Mouse (Mus musculus): Measurements from ENCODE around the gene Chn1. TPM values are rescaled to one million over a fixed set of nuclear protein-coding genes. Genes with fewer than 3 reads are reported as not detected.
A peak's percentile ranks its signal among the peaks of the same experiment; 100 is the strongest.

Gene Chn1
- polyA plus RNA-seq, 1 experiment from 2014 or later = 26.1 TPM

DNA sequence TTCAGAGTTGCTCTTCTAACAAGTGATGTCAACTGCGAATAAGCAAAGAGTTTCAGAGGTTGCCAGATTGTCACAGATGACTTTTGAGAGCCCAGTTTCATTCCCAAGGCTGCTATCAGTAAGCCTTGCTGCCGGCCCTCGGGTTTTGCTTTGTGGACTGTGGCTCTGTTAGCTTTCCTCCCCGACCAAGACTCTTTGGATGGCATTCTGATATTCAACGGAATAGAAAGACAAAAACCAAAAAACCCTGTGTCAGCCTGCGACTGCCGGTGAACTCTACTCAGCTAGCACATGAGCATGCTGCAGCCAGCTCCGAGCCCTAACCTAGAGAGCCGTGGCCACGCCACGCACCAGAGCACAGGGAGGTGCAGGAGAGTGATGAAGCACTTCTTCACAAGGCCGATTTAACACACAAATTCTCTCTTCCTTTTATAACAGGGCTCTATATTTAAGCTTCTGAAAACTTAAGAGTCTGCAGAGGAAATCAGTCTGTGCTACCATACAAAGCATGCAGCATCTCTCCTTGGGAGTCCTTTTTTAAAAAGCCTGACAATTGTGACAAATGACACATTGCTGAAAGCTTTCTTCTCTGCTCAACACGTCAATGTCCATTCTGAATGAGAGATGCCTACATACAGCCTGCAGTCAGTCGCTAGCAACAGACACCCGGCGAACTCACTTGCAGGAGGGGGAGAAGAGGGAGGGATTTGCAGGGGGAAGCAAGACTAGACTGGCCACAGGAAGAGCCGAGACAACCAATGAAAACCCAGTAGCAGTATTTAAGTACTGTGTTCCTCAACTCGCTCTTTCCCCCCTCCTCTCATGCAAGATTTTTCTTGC, 115.2 kb downstream of the Chn1 start:
- H3K36me3 ChIP-seq = no peaks in the 10 kb centered on the region
- no peak overlapping the region; the same call in 1 of the 2 replicates for H3K9ac ChIP-seq
- peak overlapping the region; percentile 20 for H3K4me3 ChIP-seq
- H3K9me3 ChIP-seq = no peaks in the 10 kb centered on the region
- H3K4me1 ChIP-seq = peaks cover 18% of the 10 kb centered on the region
- H3K4me2 ChIP-seq (replicated peaks) = peak overlapping the region; percentile 54
- WGBS = 53% methylated on average over 18 of the region's 18 CpGs
- H3K27me3 ChIP-seq = no peaks in the 10 kb centered on the region
- peak overlapping the region; percentile 28; the same call in 1 of the 2 replicates for H3K27ac ChIP-seq
- peak; percentile 92 for ATAC-seq (ENCODE audit: low FRiP score, low read depth)

DNA sequence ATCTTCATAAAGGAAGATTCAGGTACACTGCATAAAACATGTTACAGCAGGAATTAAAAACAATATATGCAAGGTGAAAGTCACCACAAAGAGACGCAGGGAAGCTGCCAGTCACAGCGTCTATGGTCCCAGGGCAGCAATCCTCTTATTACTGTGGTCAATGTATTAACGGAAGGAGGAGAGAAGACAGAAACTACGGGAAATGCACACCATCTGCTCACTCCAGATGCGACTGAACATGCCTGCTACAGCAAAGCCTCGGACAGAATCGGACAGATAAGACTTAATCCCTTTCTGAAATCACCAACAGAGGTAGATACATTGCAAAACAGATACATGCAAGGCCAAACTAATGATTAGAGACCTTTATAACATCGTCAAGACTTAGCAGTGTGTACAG, 116.1 kb downstream of the Chn1 start:
- Histone ChIP-seq H3K4me3 (no peak overlapping the region), H3K9ac (no peak overlapping the region), H3K27me3 (no peaks in the 10 kb centered on the region), H3K4me2 (replicated peaks) (no peak overlapping the region), H3K27ac (no peak overlapping the region), H3K9me3 (no peaks in the 10 kb centered on the region), H3K36me3 (no peaks in the 10 kb centered on the region), H3K4me1 (peaks cover 18% of the 10 kb centered on the region)
- ATAC-seq (ENCODE audit: low FRiP score, low read depth) = no peak
- WGBS = 76% methylated on average over 8 of the region's 8 CpGs

DNA sequence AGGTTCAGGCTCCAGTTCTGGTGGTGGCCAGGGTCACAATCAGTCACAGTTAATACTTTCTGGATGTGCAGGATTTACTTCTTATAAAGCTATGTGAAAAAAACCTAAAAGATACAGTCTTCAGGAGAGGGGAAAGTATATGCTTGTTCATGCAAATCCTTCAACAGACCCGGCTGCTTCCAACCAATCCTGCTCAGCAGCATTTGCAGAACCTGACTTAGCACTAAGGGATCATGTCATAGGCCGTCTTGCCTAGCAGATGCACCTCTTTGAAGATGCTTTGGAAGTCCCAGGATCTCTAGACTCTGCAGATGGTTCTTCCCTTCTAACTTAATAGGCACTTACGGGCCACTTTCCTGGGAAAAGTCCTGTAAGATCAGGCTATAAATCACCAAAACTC, 117.2 kb downstream of the Chn1 start:
- ATAC-seq (ENCODE audit: low FRiP score, low read depth) = no peak
- no peak overlapping the region for H3K9ac ChIP-seq
- H3K4me1 ChIP-seq = peaks cover 18% of the 10 kb centered on the region
- 71% methylated on average over 3 of the region's 3 CpGs for WGBS
- no peaks in the 10 kb centered on the region for H3K9me3 ChIP-seq
- H3K27ac ChIP-seq = no peak overlapping the region
- H3K27me3 ChIP-seq = no peaks in the 10 kb centered on the region
- H3K4me3 ChIP-seq = no peak overlapping the region
- H3K36me3 ChIP-seq = no peaks in the 10 kb centered on the region
- H3K4me2 ChIP-seq (replicated peaks) = no peak overlapping the region

DNA sequence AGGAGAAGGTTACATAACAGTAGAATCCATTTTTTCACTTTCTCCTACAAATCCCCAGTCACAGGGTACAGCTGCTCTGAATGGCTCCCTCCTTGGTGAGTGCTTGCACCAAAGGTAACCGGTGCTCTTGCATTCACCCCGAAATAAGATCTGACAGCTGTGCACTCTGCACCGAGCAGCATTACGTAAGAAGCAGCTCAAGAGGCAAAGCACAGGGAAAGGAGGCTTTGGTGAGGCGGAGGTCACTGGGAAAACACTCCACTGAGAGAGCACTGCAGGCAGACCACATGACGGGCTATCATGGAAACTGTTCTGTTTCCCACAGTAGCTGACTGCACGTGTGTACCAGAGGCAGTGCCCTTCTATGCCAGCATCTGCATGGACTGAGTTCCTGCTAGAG, 118.0 kb downstream of the Chn1 start:
- WGBS = 51% methylated on average over 7 of the region's 7 CpGs
- Histone ChIP-seq H3K4me1 (peaks cover 18% of the 10 kb centered on the region), H3K36me3 (no peaks in the 10 kb centered on the region), H3K4me2 (replicated peaks) (no peak overlapping the region), H3K9me3 (no peaks in the 10 kb centered on the region), H3K27me3 (no peaks in the 10 kb centered on the region), H3K9ac (no peak overlapping the region), H3K4me3 (no peak overlapping the region), H3K27ac (no peak overlapping the region; the same call in 1 of the 2 replicates)
- peak; percentile 66 for ATAC-seq (ENCODE audit: low FRiP score, low read depth)

DNA sequence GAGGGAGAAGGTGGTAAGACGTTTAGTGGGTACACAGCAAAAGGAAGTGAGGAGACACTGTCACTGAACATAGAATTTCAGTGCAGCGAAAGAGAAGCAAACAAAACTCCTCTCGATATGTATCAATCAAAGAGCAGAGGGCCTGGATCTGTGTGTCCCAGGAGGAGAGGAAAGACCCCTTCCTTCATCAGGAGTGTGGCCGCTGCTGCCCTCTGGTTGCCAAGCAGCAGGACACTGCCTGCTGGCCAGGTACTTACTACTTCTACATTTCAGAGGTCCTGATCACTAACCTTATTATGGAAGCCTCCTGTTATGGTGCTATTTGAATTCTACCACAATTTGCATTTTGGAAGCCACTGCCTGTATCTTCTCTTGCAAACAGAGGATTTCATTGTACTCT, 119.5 kb downstream of the Chn1 start:
- Histone ChIP-seq H3K36me3 (peaks cover 4% of the 10 kb centered on the region; the same call in 1 of the 2 replicates), H3K4me2 (replicated peaks) (no peak overlapping the region), H3K27ac (no peak overlapping the region), H3K4me1 (peaks cover 13% of the 10 kb centered on the region), H3K9me3 (no peaks in the 10 kb centered on the region), H3K9ac (no peak overlapping the region), H3K27me3 (no peaks in the 10 kb centered on the region), H3K4me3 (no peak overlapping the region)
- no peak for ATAC-seq (ENCODE audit: low FRiP score, low read depth)
- 77% methylated on average over 4 of the region's 4 CpGs for WGBS

DNA sequence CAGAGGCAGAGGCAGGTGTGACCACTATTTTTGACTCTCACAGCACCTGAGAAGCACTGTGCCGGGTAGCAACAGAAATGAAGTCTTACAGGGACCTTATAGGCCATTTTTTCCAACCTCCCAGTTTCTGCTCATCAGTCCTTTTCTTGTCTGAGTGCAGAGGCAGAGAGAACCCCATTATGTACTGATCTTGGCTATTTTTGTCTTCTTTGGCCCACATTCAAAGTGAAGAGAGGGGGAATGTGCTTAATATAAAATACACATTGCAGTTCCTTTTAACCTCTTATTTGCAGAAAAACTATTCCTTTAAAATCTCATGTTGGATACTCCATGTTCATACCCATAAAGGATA, 120.3 kb downstream of the Chn1 start:
- Histone ChIP-seq H3K4me2 (replicated peaks) (no peak overlapping the region), H3K27ac (no peak overlapping the region), H3K9me3 (no peaks in the 10 kb centered on the region), H3K4me1 (peaks cover 5% of the 10 kb centered on the region; the same call in 1 of the 2 replicates), H3K9ac (no peak overlapping the region), H3K4me3 (no peak overlapping the region), H3K36me3 (peaks cover 4% of the 10 kb centered on the region; the same call in 1 of the 2 replicates), H3K27me3 (no peaks in the 10 kb centered on the region)
- WGBS = 60% methylated on average over 1 of the region's 1 CpGs
- no peak for ATAC-seq (ENCODE audit: low FRiP score, low read depth)

DNA sequence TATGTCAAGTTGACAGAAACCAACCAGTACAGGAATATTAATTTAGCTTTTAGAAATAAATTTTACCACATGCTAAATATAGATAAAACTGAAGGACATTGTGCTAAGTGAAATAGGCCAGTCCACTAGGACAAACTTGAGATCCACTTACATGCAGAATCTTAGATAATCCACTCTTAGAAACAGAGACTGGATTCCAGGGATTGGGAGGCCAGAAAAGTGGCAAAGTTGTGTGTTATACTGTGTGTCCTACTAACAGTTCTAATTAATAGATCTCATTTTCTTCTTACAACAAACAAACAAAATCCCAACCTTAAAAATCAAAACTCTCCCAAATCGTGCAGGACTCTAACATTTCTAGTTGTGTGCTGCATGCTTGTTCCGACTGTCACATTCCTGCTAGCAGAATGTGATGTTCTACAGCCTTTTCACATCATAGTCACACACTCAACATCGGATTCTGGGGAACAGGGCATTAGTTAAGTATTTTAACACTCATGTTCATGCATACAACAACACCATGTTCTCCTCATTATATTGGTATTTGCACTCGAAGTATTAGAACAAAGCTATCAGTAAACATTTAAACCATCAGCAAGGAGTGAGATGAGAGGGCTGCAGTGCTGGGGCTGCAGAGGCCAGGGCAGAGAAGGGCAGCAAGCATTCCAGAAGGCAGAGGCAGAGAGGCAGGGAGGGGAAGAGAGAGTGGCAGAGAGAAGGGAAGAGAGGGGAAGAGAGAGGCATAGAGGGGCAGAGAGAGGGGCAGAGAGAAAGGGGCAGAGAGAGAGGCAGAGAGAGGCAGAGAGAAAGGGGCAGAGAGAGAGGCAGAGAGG, 120.9 kb downstream of the Chn1 start:
- H3K4me3 ChIP-seq = no peak overlapping the region
- peaks cover 4% of the 10 kb centered on the region; the same call in 1 of the 2 replicates for H3K36me3 ChIP-seq
- 81% methylated on average over 4 of the region's 4 CpGs for WGBS
- H3K4me1 ChIP-seq = peaks cover 3% of the 10 kb centered on the region; the same call in 1 of the 2 replicates
- no peaks in the 10 kb centered on the region for H3K9me3 ChIP-seq
- no peak overlapping the region for H3K4me2 ChIP-seq (replicated peaks)
- no peak overlapping the region for H3K9ac ChIP-seq
- no peak for ATAC-seq (ENCODE audit: low FRiP score, low read depth)
- no peak overlapping the region for H3K27ac ChIP-seq
- no peaks in the 10 kb centered on the region for H3K27me3 ChIP-seq

DNA sequence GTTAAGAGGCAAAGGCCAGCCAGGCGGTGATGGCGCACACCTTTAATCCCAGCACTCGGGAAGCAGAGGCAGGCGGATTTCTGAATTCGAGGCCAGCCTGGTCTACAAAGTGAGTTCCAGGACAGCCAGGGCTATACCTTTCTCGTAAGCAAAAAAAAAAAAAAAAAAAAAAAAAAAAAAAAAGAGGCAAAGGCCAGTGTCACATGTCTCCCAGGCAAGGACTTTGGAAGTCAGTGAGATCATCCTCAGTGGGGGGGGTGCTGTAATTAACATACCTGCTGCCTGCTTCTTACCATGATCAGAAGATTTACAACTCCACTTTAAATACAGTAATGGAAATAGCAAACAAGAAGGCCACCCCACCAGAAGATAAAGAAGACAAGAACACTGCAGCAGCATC, 137.5 kb downstream of the Chn1 start:
- no peaks in the 10 kb centered on the region for H3K9me3 ChIP-seq
- H3K4me2 ChIP-seq (replicated peaks) = no peak overlapping the region
- no peak overlapping the region for H3K4me3 ChIP-seq
- no peaks in the 10 kb centered on the region for H3K36me3 ChIP-seq
- no peaks in the 10 kb centered on the region for H3K4me1 ChIP-seq
- ATAC-seq (ENCODE audit: low FRiP score, low read depth) = no peak
- H3K9ac ChIP-seq = no peak overlapping the region
- no peaks in the 10 kb centered on the region for H3K27me3 ChIP-seq
- 92% methylated on average over 6 of the region's 6 CpGs for WGBS
- H3K27ac ChIP-seq = no peak overlapping the region

DNA sequence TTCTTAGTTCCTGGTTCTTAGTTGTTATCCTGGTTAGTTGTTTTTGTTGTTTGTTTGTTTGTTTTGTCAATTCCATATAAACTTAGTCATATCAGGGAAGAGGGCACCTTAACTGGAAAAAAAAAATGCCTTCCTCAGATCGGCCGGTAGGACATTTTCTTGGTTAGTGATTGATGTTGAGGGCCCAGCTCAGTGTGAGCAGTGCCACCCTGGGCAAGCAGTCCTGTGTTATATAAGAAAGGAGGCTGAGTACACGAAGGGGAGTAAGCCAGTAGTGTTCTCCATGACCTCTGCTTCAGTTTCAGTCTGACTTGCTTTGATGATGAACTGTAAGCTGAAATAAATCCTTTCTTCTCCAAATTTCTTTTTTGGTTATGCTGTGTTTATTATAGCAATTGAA, 138.8 kb downstream of the Chn1 start:
- Histone ChIP-seq H3K9ac (no peak overlapping the region), H3K4me2 (replicated peaks) (no peak overlapping the region), H3K27ac (no peak overlapping the region), H3K4me3 (no peak overlapping the region), H3K9me3 (no peaks in the 10 kb centered on the region), H3K27me3 (no peaks in the 10 kb centered on the region), H3K36me3 (peaks cover 5% of the 10 kb centered on the region), H3K4me1 (no peaks in the 10 kb centered on the region)
- ATAC-seq (ENCODE audit: low FRiP score, low read depth) = no peak
- 86% methylated on average over 3 of the region's 3 CpGs for WGBS

DNA sequence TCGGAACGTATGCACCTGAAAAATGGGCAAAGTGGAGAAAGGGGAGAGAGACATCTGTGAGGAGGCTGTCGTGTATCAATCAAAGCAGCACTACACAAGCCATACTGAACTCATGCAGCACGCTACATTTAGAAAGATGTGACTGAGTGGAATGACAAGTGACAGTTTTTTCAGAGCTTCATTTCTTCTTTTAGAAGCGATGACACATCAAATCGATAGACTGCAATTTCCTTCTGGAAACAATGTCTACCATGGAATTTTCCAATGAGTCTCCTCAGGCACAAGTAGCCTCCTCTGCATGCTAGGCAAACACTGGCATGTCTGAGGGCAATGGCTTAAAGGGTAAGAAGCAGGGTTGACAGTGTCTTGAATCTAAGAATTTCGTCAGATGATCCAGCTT, 143.3 kb downstream of the Chn1 start:
- ATAC-seq (ENCODE audit: low FRiP score, low read depth) = no peak
- 90% methylated on average over 7 of the region's 7 CpGs for WGBS
- H3K27me3 ChIP-seq = no peaks in the 10 kb centered on the region
- no peak overlapping the region for H3K4me2 ChIP-seq (replicated peaks)
- no peak overlapping the region for H3K9ac ChIP-seq
- no peak overlapping the region for H3K27ac ChIP-seq
- peaks cover 11% of the 10 kb centered on the region for H3K36me3 ChIP-seq
- H3K4me3 ChIP-seq = no peak overlapping the region
- no peaks in the 10 kb centered on the region for H3K4me1 ChIP-seq
- H3K9me3 ChIP-seq = peaks cover 4% of the 10 kb centered on the region; the same call in 1 of the 2 replicates

DNA sequence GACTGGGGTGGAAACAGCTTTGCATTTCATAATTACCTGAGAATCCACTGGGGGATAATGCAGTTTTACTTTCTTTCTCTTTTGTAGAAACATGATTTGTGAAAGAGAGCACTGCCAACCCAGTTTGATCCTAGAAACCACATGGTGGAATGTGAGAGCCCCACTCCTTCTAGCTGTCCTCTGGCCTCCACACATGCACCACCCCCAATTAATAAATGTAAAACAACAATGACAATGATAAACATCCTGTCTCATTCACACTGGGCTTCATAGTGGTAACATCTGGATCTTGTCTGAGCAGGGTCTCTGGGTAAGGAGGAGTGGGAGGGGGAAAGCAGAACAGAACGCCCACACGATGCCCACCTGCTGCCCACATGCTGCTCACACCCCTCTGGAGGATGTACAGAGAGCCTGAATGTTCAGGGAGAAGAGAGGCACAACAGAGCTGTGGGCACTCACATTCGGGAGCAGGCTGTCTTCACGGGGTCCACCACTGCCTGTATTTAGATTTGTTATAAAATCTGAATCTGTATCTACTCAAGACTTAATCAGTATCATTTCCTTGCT, 156.6 kb downstream of the Chn1 start:
- WGBS = 47% methylated on average over 4 of the region's 4 CpGs
- H3K36me3 ChIP-seq = peaks cover 41% of the 10 kb centered on the region
- H3K4me3 ChIP-seq = no peak overlapping the region
- H3K27me3 ChIP-seq = no peaks in the 10 kb centered on the region
- no peak for ATAC-seq (ENCODE audit: low FRiP score, low read depth)
- H3K9me3 ChIP-seq = no peaks in the 10 kb centered on the region
- H3K27ac ChIP-seq = no peak overlapping the region
- H3K9ac ChIP-seq = no peak overlapping the region
- H3K4me1 ChIP-seq = peaks cover 17% of the 10 kb centered on the region
- H3K4me2 ChIP-seq (replicated peaks) = no peak overlapping the region

DNA sequence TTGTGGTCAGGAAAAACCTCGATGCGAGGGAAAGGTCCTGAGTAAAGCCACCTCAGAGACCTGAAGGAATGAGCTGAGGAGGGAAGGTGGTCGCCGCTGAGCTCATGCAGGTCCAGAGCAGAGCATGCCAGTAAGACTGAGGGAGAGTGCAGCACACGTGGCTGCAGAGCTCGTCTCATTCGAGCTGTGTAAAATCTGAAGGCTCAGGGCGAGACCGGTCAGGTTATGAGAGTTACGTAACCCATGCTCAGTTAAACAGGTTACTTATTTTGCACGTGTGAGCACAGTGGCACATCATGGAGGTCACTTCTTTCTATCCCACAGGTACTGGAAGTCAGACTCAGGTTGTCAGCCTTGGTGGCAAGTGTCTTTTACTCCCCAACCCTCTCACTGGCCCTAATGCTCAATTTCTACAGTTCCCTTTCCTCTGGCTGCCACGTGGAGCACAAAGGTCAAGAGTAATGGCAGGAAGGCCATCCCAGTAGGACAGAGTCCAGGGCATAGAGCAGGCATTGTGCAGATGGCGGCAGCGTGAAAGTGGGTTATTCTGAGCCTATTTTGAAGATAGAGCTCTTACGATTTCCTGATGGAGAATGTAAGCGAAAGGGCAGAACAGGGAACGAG, 158.6 kb downstream of the Chn1 start:
- Histone ChIP-seq H3K9me3 (no peaks in the 10 kb centered on the region), H3K4me1 (peaks cover 17% of the 10 kb centered on the region), H3K9ac (no peak overlapping the region), H3K4me2 (replicated peaks) (no peak overlapping the region), H3K27ac (no peak overlapping the region), H3K27me3 (no peaks in the 10 kb centered on the region), H3K36me3 (peaks cover 36% of the 10 kb centered on the region), H3K4me3 (no peak overlapping the region)
- no peak for ATAC-seq (ENCODE audit: low FRiP score, low read depth)
- 79% methylated on average over 17 of the region's 17 CpGs for WGBS
